Mouse (Mus musculus) heart, adult 2 months (tissue): ENCODE data around the gene Psma2. TPM values are rescaled to one million over a fixed set of nuclear protein-coding genes. Genes with fewer than 3 reads are reported as not detected.

Experiments
- DNase-seq, 2 experiments: peaks; one replicate each; pipeline ENCODE4 v3.0.0; 2021
- H3K27ac ChIP-seq: fragments of 200-600 bp; 2 replicates; pipeline ENCODE4 v1.8.1; 2022
- H3K27me3 ChIP-seq: fragments of 200-500 bp; 2 replicates; pipeline ENCODE4 v1.6.1; 2012; ENCODE audit warnings: mild to moderate bottlenecking, low read length, inconsistent platforms, mixed read lengths; ENCODE audit not compliant: control insufficient read depth, insufficient read depth
- H3K36me3 ChIP-seq: fragments of 200-500 bp; 2 replicates; pipeline ENCODE4 v1.6.1; 2012; ENCODE audit warnings: low read length, inconsistent platforms; ENCODE audit not compliant: control insufficient read depth, insufficient read depth
- H3K4me1 ChIP-seq: fragments of 200-500 bp; 2 replicates; pipeline ENCODE4 v1.6.1; 2011; ENCODE audit warnings: low read length; ENCODE audit not compliant: control insufficient read depth, insufficient read depth
- H3K4me3 ChIP-seq: fragments of 200-600 bp; 2 replicates; pipeline ENCODE4 v1.8.1; 2022
- H3K79me2 ChIP-seq: fragments of 200-500 bp; replicated peaks from 2 replicates; pipeline ENCODE4 v1.6.1; 2012; ENCODE audit warnings: mild to moderate bottlenecking, inconsistent platforms, low read length, moderate library complexity, mixed read lengths; ENCODE audit not compliant: control insufficient read depth, insufficient read depth
- H3K9ac ChIP-seq: fragments of 200-500 bp; 2 replicates; pipeline ENCODE4 v1.6.1; 2012; ENCODE audit warnings: low read depth, mild to moderate bottlenecking, control low read depth, inconsistent platforms, low read length, mixed read lengths
- CTCF ChIP-seq: fragments of 200-600 bp; IDR thresholded peaks from 2 replicates; pipeline ENCODE4 v1.8.1; 2022; ENCODE audit warnings: antibody characterized with exemption, mild to moderate bottlenecking, moderate library complexity
- EP300 ChIP-seq: fragments of 200-500 bp; IDR thresholded peaks from 2 replicates; pipeline ENCODE4 v1.6.1; 2011; ENCODE audit warnings: low read depth, low read length, control low read depth; ENCODE audit not compliant: insufficient read depth
- POLR2A ChIP-seq: fragments of 200-500 bp; IDR thresholded peaks from 2 replicates; pipeline ENCODE4 v1.6.1; 2011; ENCODE audit warnings: mild to moderate bottlenecking, low read depth, low read length, control low read depth; ENCODE audit not compliant: insufficient read depth
- WGBS: fragments of 180-500 bp; shearing (Covaris S2); methylation state at CpG from one replicate; pipeline ENCODE4 v1.1.7; 2018; 5-methylcytosine and 5-hydroxymethylcytosine counted together
- intact Hi-C: fragments of 180-260 bp; cut with DNase I; formaldehyde crosslinking; loops from one replicate; pipeline ENCODE4 v1.15.1; 2025
- long read RNA-seq: library from polyadenylated mRNA; stranded (forward); transcript quantifications from one replicate; pipeline ENCODE4 v2.0.0, GENCODE M21; 2021
- polyA plus RNA-seq: library from polyadenylated mRNA; depleted of rRNA; stranded (reverse); fragments of >200 nt; gene quantifications from 2 replicates; pipeline ENCODE4 v1.2.3, GENCODE M21; 2012; rRNA removed
- total RNA-seq, 2 experiments: library from RNA; stranded (reverse); gene quantifications; 2 replicates each; pipeline ENCODE4 v1.2.3; 2021

Psma2 gene
- total RNA-seq (10 to 100 TPM; 54.4 to 58.8 TPM), polyA plus RNA-seq (33.5 and 60.0 TPM in 2 replicates)
- long read RNA-seq, transcript Psma2-201 (8 exons, 2,911 nt) = major isoform, 124 of 129 reads
- long read RNA-seq, partial matches to known transcripts = 5 of 129 reads
- long read RNA-seq, other reads (novel, unspliced or antisense) = 0 of 129 reads

- Histone ChIP-seq H3K4me1 (peaks cover 3% of the 10 kb centered on the region; the same call in 1 of the 2 replicates), H3K36me3 (peaks cover 10% of the 10 kb centered on the region), H3K4me3 (peak within 1 kb of the TSS; percentile 86), H3K9ac (peak within 1 kb of the TSS; percentile 94), H3K27ac (peak within 1 kb of the TSS; percentile 85), H3K79me2 (peaks cover 6% of the 10 kb centered on the region; the same call in 1 of the 2 replicates), H3K27me3 (no peaks in the 10 kb centered on the region)
- under 1% methylated on average over 42 of the region's 42 CpGs for WGBS
- intact Hi-C loops = loop anchor here (2.0 to 10.0 kb wide), 3 partner anchors 16 to 661 kb away; partner anchors contain the start of genes Arid4b, B3galnt2 and Ggps1
- TF ChIP-seq POLR2A (peak; percentile 92), EP300 (0 out of 2 replicates have a peak, but pooled peaks have one; percentile 8), CTCF (no peak)
- peak; percentile 98 to 99 for DNase-seq
Measured at GRCm38 (mm10) chr13:14612926-14613529, at the start of gene Psma2, which contains the start of gene Mrpl32. Gene Psma2 (plus strand): TSS chr13:14613240. Gene Mrpl32 (minus strand): TSS chr13:14613165.

DNA sequence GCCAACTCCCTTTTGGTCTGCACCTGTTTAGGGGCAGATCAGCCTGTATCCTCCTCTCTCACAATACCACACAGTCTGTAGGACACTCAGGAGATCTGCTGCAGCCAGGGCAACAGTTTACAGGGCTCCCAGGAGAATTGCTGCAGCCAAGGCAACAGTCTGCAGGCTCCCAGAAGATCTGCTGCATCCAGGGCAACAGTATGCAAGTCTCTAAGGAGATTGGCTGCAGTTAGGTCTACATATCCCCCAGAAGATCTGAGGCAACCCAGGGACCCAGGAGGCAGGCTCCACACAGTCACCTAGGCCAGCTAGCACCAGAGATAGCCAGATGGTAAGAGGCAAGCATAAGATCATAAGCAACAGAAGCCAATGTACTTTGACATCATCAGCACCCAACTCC is 38.9 kb upstream of the Psma2 start:
- no peak for DNase-seq
- H3K9ac ChIP-seq = no peak overlapping the region
- H3K36me3 ChIP-seq = no peaks in the 10 kb centered on the region
- TF ChIP-seq CTCF (no peak), EP300 (no peak), POLR2A (no peak)
- H3K4me1 ChIP-seq = no peaks in the 10 kb centered on the region
- no peak overlapping the region for H3K4me3 ChIP-seq
- H3K27me3 ChIP-seq = no peaks in the 10 kb centered on the region
- no peaks in the 10 kb centered on the region for H3K79me2 ChIP-seq
- H3K27ac ChIP-seq = no peak overlapping the region
- intact Hi-C loops = no loop called here

DNA sequence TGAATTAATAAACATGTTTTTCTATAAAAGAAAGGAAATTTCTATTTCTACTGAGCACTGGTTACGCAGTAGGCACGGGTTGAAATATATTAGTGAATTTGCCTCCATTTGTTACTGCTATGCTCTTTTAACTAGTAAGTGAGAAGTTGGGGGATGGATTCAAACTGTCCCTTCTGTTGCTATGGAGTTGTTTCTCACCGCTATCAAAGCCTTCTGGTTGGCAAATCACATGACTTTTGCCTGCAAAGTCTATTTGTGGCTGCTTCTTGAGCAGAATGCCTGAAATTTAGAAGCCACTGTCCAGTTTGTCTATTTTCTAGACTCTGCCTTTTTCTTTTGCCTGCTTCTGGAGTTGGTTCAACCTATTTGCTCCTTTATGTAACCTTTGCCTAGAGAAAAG is 32.6 kb upstream of the Psma2 start:
- Histone ChIP-seq H3K4me1 (no peaks in the 10 kb centered on the region), H3K27me3 (no peaks in the 10 kb centered on the region), H3K79me2 (no peaks in the 10 kb centered on the region), H3K36me3 (no peaks in the 10 kb centered on the region), H3K27ac (no peak overlapping the region), H3K4me3 (no peak overlapping the region), H3K9ac (no peak overlapping the region)
- intact Hi-C loops = no loop called here
- no peak for DNase-seq
- WGBS = 68% methylated on average over 3 of the region's 3 CpGs
- TF ChIP-seq CTCF (no peak), POLR2A (no peak)

GRCm38 (mm10) chr13:14602744-14603143 is 10.3 kb upstream of the Psma2 start:
- 88% methylated on average over 2 of the region's 2 CpGs for WGBS
- intact Hi-C loops = loop anchor here (10.0 kb wide), 1 partner anchor 718 kb away; no protein-coding TSS in a partner anchor

GRCm38 (mm10) chr13:14607616-14608015 is 5.4 kb upstream of the Psma2 start:
- Histone ChIP-seq H3K27ac (no peak overlapping the region), H3K4me3 (no peak overlapping the region), H3K9ac (no peak overlapping the region), H3K4me1 (peaks cover 2% of the 10 kb centered on the region; the same call in 1 of the 2 replicates), H3K36me3 (peaks cover 4% of the 10 kb centered on the region), H3K27me3 (no peaks in the 10 kb centered on the region), H3K79me2 (no peaks in the 10 kb centered on the region)
- intact Hi-C loops = loop anchor here (10.0 kb wide), 1 partner anchor 723 kb away; no protein-coding TSS in a partner anchor
- TF ChIP-seq CTCF = no peak
- no peak for TF ChIP-seq EP300
- TF ChIP-seq POLR2A = no peak
- no peak for DNase-seq

More at GRCm38 (mm10) chr13:14602744-14603143, 10.3 kb upstream of the Psma2 start:
- no peak for DNase-seq
- no peak overlapping the region for H3K27ac ChIP-seq
- TF ChIP-seq EP300 (no peak), CTCF (no peak), POLR2A (no peak)
- H3K4me3 ChIP-seq = no peak overlapping the region
- H3K36me3 ChIP-seq = no peaks in the 10 kb centered on the region
- no peaks in the 10 kb centered on the region for H3K4me1 ChIP-seq
- no peaks in the 10 kb centered on the region for H3K79me2 ChIP-seq
- H3K27me3 ChIP-seq = no peaks in the 10 kb centered on the region
- H3K9ac ChIP-seq = no peak overlapping the region

- peaks cover 3% of the 10 kb centered on the region; the same call in 1 of the 2 replicates for H3K4me1 ChIP-seq
- peak overlapping the region; percentile 94 for H3K9ac ChIP-seq
- H3K27me3 ChIP-seq = no peaks in the 10 kb centered on the region
- H3K79me2 ChIP-seq = peaks cover 6% of the 10 kb centered on the region; the same call in 1 of the 2 replicates
- H3K36me3 ChIP-seq = peaks cover 10% of the 10 kb centered on the region
- H3K27ac ChIP-seq = peak overlapping the region; percentile 85
- 5% methylated on average over 10 of the region's 10 CpGs for WGBS
- no peak for DNase-seq
- no peak for TF ChIP-seq EP300
- TF ChIP-seq POLR2A = no peak
- H3K4me3 ChIP-seq = peak overlapping the region; percentile 86
- intact Hi-C loops = loop anchor here (2.0 to 10.0 kb wide), 3 partner anchors 16 to 660 kb away; partner anchors contain the start of genes Arid4b, B3galnt2 and Ggps1
Measured at GRCm38 (mm10) chr13:14612463-14612862, 577 bp upstream of the Psma2 start.
